Mouse (Mus musculus): Measurements from ENCODE around the gene Bcam.
A peak's percentile ranks its signal among the peaks of the same experiment; 100 is the strongest.

Gene Bcam

GRCm38 (mm10) chr7:19726541-19726940 is 44.3 kb downstream of the Bcam start:
- DNase-seq (ENCODE audit: low spot score in 2 of 2) = no peak

GRCm38 (mm10) chr7:19724167-19724566 is 46.6 kb downstream of the Bcam start:
- DNase-seq (ENCODE audit: low spot score in 2 of 2) = peak; percentile 59 to 75

GRCm38 (mm10) chr7:19722754-19723195 is 48.0 kb downstream of the Bcam start:
- DNase-seq (ENCODE audit: low spot score in 2 of 2) = no peak

GRCm38 (mm10) chr7:19719200-19719599 is 51.6 kb downstream of the Bcam start:
- no peak for DNase-seq (ENCODE audit: low spot score in 2 of 2)

- DNase-seq (ENCODE audit: low spot score in 2 of 2) = no peak
Observed at GRCm38 (mm10) chr7:19718297-19718952, 52.4 kb downstream of the Bcam start.

- no peak for DNase-seq (ENCODE audit: low spot score in 2 of 2)
Observed at GRCm38 (mm10) chr7:19717346-19717745, 53.5 kb downstream of the Bcam start.

GRCm38 (mm10) chr7:19716822-19717221 is 54.0 kb downstream of the Bcam start:
- no peak for DNase-seq (ENCODE audit: low spot score in 2 of 2)

- no peak for DNase-seq (ENCODE audit: low spot score in 2 of 2)
Observed at GRCm38 (mm10) chr7:19716055-19716682, 54.6 kb downstream of the Bcam start.

- DNase-seq (ENCODE audit: low spot score in 2 of 2) = peak; percentile 93 to 98
Observed at GRCm38 (mm10) chr7:19715239-19716054, 55.4 kb downstream of the Bcam start, which contains the start of gene Tomm40. Gene Tomm40, minus strand, starts transcription at chr7:19715438.

GRCm38 (mm10) chr7:19714836-19715235 is 56.0 kb downstream of the Bcam start:
- DNase-seq (ENCODE audit: low spot score in 2 of 2) = no peak

- DNase-seq (ENCODE audit: low spot score in 2 of 2) = no peak
Observed at GRCm38 (mm10) chr7:19713598-19713997, 57.2 kb downstream of the Bcam start.

GRCm38 (mm10) chr7:19713196-19713595 is 57.6 kb downstream of the Bcam start:
- no peak for DNase-seq (ENCODE audit: low spot score in 2 of 2)

- no peak for DNase-seq (ENCODE audit: low spot score in 2 of 2)
Observed at GRCm38 (mm10) chr7:19712414-19712813, 58.4 kb downstream of the Bcam start.

GRCm38 (mm10) chr7:19710650-19711049 is 60.2 kb downstream of the Bcam start:
- DNase-seq (ENCODE audit: low spot score in 2 of 2) = no peak

All from urinary bladder, adult 18-20 months (tissue).